Mouse (Mus musculus) granulocyte monocyte progenitor cell, adult 5-6 weeks (primary cell): Measurements from ENCODE around the gene Etfb. TPM values are rescaled to one million over a fixed set of nuclear protein-coding genes. Genes with fewer than 3 reads are reported as not detected.
"Not testable (repeated sequence)": the region's sequence is repeated elsewhere in the genome, so short reads cannot be mapped to it uniquely, and the experiment has no call there.

Experiments used
- ATAC-seq: replicated peaks from 2 replicates; pipeline ENCODE4 v1.8.0; 2016; ENCODE audit warnings: mild to moderate bottlenecking, moderate TSS enrichment, inconsistent platforms; ENCODE audit not compliant: poor library complexity, severe bottlenecking
- total RNA-seq, 2 experiments: library from RNA; stranded (forward) in 1 of 2; stranded (reverse) in 1 of 2; fragments of 200-712, 200-1000 nt in 1 of 2; fragments of >200 nt in 1 of 2; fragmentation: Nextera tagmentation in 1 of 2; gene quantifications; 2 replicates each; pipeline ENCODE4 v1.2.3; 2014 to 2017

The Etfb gene
- total RNA-seq (2014; fragmentation: Nextera tagmentation) (485 and 520 TPM in 2 replicates), total RNA-seq (2017) (676 and 828 TPM in 2 replicates)

DNA sequence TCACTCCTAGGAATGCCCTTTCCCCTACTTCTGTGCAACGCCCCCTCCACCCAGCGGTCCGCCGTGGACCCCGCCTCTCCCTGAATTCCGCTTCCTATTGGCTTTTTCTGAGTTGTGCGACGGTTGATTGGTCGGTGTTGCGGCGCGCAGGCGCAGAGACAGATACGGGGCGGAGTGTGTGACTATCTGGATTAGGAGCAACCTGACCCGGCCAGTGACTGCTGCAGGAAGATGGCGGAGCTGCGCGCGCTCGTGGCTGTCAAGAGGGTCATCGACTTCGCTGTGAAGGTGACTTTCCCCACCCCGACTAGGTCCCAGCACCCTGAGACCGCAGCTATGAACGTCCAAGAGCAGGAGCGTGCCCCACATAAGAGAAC is at the start of gene Etfb, which contains the start of gene Gm45233:
Etfb (plus strand) TSS at position 167 of the 377 bp plus-strand sequence.
Gm45233 (plus strand) TSS at position 212 of the 377 bp plus-strand sequence.
- peak; percentile 70 for ATAC-seq

DNA sequence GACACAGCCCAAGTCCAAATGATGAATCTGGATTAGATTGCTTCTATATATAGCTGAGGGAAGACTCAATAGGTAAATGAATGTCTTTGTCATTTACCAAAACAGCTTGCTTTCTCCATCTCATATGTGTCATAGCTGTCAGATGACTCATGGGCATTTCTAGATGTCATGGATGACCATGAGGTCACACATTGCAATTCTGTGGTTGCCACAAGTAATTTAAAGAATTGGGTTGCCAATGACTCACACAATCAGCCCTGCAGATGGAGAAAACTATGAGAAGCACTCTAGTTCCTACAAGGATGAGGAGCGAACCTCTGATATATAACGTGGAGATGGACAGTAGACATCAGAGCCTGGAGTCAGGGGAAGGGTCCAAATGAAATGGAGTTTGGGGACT is 44.4 kb upstream of the Etfb start:
- no peak for ATAC-seq

GRCm38 (mm10) chr7:43402718-43403117 is 41.2 kb upstream of the Etfb start:
- no peak for ATAC-seq

GRCm38 (mm10) chr7:43407573-43407972 is 36.3 kb upstream of the Etfb start:
- ATAC-seq = 0 out of 2 replicates have a peak, but pooled peaks have one; percentile 10

GRCm38 (mm10) chr7:43408131-43408553 is 35.7 kb upstream of the Etfb start, which contains the start of gene Siglecg:
Gene Siglecg (plus strand): TSS chr7:43408204.
- ATAC-seq = peak; percentile 80

GRCm38 (mm10) chr7:43409084-43409483 is 34.8 kb upstream of the Etfb start:
- no peak for ATAC-seq

DNA sequence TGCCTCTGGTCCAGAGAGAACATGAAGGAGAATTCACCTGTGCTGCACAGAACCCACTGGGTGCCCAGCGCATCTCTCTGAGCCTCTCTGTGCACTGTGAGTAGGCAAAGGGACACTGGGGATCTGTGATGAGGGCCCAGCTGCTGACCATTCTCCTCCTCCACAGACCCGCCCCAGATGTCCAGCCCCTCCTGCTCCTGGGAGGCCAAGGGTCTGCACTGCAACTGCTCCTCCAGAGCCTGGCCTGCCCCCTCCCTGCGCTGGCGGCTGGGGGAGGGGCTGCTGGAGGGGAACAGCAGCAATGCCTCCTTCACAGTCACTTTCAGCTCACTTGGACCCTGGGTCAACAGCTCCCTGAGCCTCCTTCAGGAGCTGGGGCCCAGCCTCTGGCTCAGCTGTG is 32.2 kb upstream of the Etfb start:
- ATAC-seq = not testable (repeated sequence)

- ATAC-seq = no peak
Measured at GRCm38 (mm10) chr7:43417298-43417697, 26.6 kb upstream of the Etfb start.

GRCm38 (mm10) chr7:43422995-43423617 is 20.8 kb upstream of the Etfb start:
- ATAC-seq = peak; percentile 93

- ATAC-seq = no peak
Measured at GRCm38 (mm10) chr7:43423991-43424625, 19.8 kb upstream of the Etfb start.

GRCm38 (mm10) chr7:43427406-43427805 is 16.5 kb upstream of the Etfb start, which contains the start of gene Lim2:
Gene Lim2 (plus strand): TSS chr7:43427670.
- ATAC-seq = no peak

DNA sequence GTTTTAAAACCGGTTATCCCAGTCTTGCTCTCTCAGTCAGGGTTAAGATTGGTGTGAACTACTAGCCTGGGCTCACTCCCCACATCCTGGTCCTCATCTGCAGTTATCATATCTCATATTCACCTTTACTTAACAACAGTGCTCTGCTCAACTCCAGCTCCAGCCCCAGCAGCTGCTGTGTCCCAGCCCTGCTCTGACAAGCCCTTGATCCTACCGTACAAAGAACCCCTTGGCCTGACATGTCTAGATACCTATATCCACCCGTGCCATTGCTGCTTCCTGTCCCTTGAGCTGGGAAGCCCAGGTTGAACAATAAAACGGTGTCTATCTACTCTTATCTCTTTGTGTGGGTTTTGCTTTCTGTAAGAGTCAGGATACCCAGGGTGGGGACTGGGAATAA is 14.4 kb upstream of the Etfb start:
- no peak for ATAC-seq

DNA sequence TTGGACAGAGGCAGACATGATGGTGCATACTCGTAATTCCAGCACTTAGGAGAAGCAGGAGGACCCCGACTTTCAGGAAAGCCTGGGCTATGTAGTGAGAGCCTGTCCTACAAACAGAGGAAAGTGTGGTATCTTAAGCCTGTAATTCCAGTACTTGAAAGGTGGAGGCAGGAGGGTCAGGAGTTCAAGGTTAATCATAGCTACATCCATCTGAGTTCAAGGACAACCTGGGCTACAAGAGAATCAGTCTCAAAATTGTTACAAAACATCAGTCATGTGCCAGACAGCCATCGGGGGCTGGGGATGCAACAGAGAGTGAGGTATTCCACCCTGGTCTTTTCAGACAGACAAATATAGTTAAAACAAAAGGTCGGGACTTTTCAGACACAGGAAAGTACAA is 11.0 kb upstream of the Etfb start:
- ATAC-seq = no peak

DNA sequence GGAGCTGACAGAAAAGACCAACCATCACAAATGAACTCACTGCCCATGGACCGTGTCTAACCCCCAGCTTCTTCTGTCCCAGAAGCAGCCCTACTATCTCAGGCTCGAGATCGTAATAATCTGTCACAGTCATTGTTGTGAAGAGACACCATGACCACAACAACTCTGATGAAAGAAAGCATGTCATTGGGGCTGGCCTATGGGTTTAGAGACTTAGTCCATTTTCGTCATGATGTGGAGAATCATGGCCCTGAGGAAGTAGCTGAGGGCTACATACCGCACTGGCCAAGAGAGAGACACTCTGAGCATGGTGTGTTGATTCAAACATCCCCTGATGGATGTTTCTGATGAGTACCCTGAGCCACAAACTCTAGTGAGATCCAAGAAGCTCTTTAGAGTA is 9.2 kb upstream of the Etfb start:
- ATAC-seq = no peak

DNA sequence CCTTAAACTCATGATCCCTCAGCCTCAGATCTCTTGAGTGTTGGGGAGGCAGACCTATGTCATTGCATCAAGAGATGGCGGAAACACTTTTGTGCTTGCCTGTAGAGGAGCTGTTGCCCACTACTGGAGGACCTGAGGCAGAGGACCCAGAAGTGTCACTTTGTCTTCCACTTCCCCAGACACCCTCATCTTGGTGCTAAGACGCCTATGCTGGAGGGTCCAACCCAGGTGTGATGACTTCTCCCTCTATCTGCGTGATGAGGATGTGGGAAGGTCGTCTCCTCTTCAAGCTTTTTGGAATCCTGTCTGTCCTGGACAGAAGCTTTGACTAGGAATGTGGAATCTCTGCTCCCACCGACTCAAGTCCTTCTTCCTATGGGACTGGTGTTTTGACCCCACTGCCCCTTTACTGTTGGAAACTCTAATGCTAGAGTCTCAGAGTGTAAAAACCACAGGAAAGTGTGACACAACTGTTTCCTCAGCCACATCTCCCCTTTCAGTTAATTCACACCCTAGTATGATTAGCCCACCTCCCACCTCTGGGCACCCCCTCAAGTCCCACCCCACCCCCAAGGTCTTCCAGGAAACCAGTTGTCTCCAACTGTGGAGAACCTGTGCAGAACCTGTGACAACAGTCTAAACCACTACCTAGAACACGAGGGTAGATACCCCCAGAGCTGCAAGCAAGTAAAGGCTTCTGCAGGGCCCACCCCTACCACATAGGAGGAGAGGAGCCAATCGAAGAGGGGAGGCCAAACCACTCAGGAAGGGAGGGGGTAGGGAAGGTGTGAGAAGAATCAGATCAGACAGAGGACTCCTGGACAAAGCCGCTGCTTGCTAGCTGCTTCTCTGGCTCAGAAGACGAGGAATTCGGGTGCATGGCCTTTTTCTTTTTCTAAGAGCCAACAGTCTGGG is 7.3 kb upstream of the Etfb start, which contains the start of gene Nkg7:
Nkg7 (plus strand) TSS at position 733 of the 915 bp plus-strand sequence.
- ATAC-seq = peak; percentile 57

GRCm38 (mm10) chr7:43438611-43439010 is 5.3 kb upstream of the Etfb start:
- ATAC-seq = no peak

GRCm38 (mm10) chr7:43440482-43440881 is 3.4 kb upstream of the Etfb start, which contains the start of gene Cldnd2:
Gene Cldnd2 (plus strand): TSS chr7:43440782.
- ATAC-seq = no peak

GRCm38 (mm10) chr7:43441071-43441470 is 2.8 kb upstream of the Etfb start:
- no peak for ATAC-seq

DNA sequence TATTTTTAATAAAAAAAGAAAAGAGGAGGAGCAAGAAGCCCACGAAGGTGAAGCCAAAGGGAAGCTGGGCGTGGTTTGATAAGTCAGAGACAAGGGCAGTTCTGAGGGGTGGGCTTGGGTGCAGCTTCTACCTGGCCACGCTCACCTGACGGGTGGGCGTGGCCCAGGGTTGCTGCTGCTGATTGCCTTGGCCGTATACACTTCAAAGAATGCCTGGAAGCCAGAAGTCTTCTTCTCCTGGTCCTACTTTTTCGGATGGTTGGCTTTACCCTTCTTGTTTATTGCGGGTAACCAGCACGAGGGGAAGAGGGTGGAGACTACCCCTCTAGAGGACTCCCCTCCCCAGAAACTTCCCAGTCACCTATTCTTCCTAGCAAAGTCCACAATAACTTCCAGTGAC is 1.2 kb upstream of the Etfb start:
- no peak for ATAC-seq

DNA sequence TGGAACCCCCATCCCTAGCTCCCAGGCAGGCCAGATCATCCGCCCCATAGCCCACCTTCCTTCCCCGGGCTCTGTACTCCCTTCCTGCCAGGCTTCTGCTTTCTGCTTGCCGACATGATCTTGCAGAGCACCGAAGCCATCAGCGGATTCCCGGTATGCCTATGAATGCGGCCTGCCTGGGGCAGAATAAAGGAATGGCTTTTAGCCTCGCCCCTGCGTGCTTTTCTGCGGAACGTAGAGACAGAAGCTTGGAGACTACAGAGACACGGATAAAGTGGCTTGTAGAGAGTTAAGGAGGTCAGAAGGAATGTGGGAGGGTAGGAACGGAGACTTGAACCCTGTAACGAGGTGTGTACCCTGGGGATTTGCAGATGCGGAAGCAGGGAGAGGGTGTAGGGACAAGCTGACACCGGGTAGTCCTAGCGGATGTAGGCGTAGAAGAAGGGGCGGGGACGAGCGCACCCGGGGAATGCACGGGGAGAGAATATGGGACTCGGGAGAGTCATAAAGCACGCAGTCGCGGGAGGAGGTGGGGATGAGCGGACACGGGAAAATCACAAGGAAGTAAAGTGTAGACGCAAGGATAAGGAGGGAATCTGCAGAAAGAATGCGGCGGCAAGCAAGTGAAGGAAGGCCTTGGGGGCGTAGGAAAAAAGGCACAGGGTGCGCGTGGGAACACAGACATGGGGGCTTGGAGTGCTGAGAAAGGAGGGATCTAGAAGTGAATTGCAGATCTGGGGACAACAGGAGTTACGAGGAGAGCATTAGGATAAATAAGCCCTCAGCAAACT is 562 bp upstream of the Etfb start:
- ATAC-seq = peak; percentile 65
